ENCODE assay signal across 9 mouse cellular contexts in the genomic region with DNA sequence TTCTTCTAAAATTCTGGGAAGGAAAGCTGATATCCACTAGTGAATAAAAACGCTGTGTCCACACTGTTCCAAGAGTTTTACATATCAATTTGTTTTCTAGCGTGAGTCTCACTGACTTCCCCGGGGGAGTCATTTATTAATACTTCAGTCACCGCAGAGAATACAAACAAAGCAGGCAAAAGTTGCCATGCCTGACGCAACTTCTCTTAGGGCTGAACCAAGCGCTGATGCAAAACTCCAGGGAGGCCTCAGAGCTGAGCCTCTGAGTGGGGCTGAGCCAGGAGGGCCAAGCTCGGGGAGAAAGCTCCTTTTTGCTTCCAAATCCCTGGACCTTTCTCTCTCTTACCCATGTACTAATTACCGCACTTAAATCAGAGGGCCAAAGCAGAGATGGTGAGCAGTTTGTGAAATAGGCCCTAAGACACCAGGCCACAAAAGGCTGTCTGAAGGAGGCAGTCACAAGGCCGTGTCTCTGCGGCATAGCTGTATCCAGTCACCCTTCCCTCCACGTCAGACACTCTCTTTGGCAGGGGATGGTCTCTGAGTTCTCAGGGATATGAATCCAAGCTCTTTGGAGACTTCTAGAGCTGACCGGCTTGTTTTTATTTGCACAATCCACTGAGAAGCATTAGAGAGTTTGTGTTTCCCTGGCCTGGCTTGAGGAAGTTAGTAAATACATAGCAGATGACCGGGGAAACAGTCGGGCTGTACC.
A peak's percentile ranks its signal among the peaks of the same experiment; 100 is the strongest.
DNase-seq lines count a peak whose midpoint lies in the region; ATAC-seq and TF ChIP-seq lines count a peak whose summit lies in the region.
"Had no signal": no experiment of that assay in that cellular context is flagged by ENCODE, and none has a peak within 500 bp of the region (broad histone marks: within the 10 kb centered on the region; RNA-seq: fewer than 3 reads in every experiment).

No protein-coding gene starts in this region.

- H3K4me2 ChIP-seq in liver, postnatal 0 days (ENCODE audit: low read depth, low read length): no peak overlapping the region
- H3K4me2 ChIP-seq: liver, embryonic 13.5 days had no signal

- no peaks in the 10 kb centered on the region for H3K9me3 ChIP-seq in liver, postnatal 0 days (ENCODE audit: low read length)
- H3K9me3 ChIP-seq: liver, embryonic 13.5 days had no signal

- H3K4me3 ChIP-seq in liver, postnatal 0 days (ENCODE audit: low read depth, low read length): no peak overlapping the region
- H3K4me3 ChIP-seq: liver, embryonic 13.5 days had no signal

- no peak for TF ChIP-seq CTCF in liver, postnatal 0 days (IDR thresholded peaks at IDR 0.05; ENCODE audit: low read depth)

- H3K36me3 ChIP-seq in liver, postnatal 0 days (replicated peaks; ENCODE audit: insufficient read depth, low read length): no peaks in the 10 kb centered on the region
- H3K36me3 ChIP-seq: liver, embryonic 13.5 days had no signal

- DNase-seq in liver, postnatal 0 days: no peak
- no peak for DNase-seq in liver
- DNase-seq in adrenal gland, postnatal 36 days: peak; percentile 7 to 49
- peak; percentile 20 for DNase-seq in gastrocnemius, postnatal 10 days
- DNase-seq in lung, postnatal 36 days: peak; percentile 53
- no peak for DNase-seq in retina, postnatal 1 day
- DNase-seq in cerebellum, adult 11 months: no peak
- DNase-seq: liver, embryonic 13.5 days; right cerebral cortex, postnatal 25 days had no signal

- no peak for ATAC-seq in liver, postnatal 0 days

- WGBS in liver, postnatal 0 days (ENCODE audit: insufficient replicate concordance): 69% methylated on average over 14 of the region's 14 CpGs

- no peaks in the 10 kb centered on the region for H3K27me3 ChIP-seq in liver, postnatal 0 days (ENCODE audit: insufficient read depth, low read length)
- H3K27me3 ChIP-seq: liver, embryonic 13.5 days had no signal

- 0 out of 2 replicates have a peak overlapping the region, but pooled peaks have one; percentile 29 for H3K27ac ChIP-seq in liver, postnatal 0 days (ENCODE audit: low read depth)
- H3K27ac ChIP-seq: liver, embryonic 13.5 days had no signal

- no peaks in the 10 kb centered on the region for H3K4me1 ChIP-seq in liver, postnatal 0 days (ENCODE audit: insufficient read depth)
- H3K4me1 ChIP-seq: liver, embryonic 13.5 days had no signal

- no peak for TF ChIP-seq EP300 in liver, postnatal 0 days (IDR thresholded peaks at IDR 0.05; ENCODE audit: low read depth)

- no peak overlapping the region for H3K9ac ChIP-seq in liver, postnatal 0 days (replicated peaks)
- H3K9ac ChIP-seq: liver, embryonic 13.5 days had no signal

Comparison
In these comparisons a context has a peak if more than half of its experiments do, and no peak if none do; other contexts are left out.
1. DNase-seq: peak in adrenal gland, postnatal 36 days (2 of 2), gastrocnemius, postnatal 10 days (single experiment) and lung, postnatal 36 days (single experiment); none in liver, postnatal 0 days (single experiment), liver (single experiment), retina, postnatal 1 day (single experiment) and cerebellum, adult 11 months (single experiment).